Mouse (Mus musculus): ENCODE data around the gene Atp6v0c. TPM values are rescaled to one million over a fixed set of nuclear protein-coding genes. Genes with fewer than 3 reads are reported as not detected.

Atp6v0c gene
- polyA plus RNA-seq, 1 experiment from 2014 or later: 384 TPM

- H3K4me2 ChIP-seq (ENCODE audit: low read depth, low read length): peak within 1 kb of the TSS; percentile 93
- peak within 1 kb of the TSS; percentile 82 for H3K9ac ChIP-seq (replicated peaks; ENCODE audit: low read length)
- WGBS: 2% methylated on average over 47 of the region's 47 CpGs
- peak within 1 kb of the TSS; percentile 81 for H3K4me3 ChIP-seq (ENCODE audit: low read depth, low read length)
- peak; percentile 98 for DNase-seq (ENCODE audit: low spot score)
- no peaks in the 10 kb centered on the region for H3K9me3 ChIP-seq (replicated peaks; ENCODE audit: control insufficient read depth, low read length)
- ATAC-seq (replicated peaks; ENCODE audit: insufficient number of reproducible peaks, low FRiP score, low TSS enrichment, low read depth): peak; percentile 93
- H3K4me1 ChIP-seq (ENCODE audit: control insufficient read depth, insufficient read depth, low read length): no peaks in the 10 kb centered on the region
- H3K27ac ChIP-seq (replicated peaks; ENCODE audit: low read depth, low read length): peak within 1 kb of the TSS; percentile 56
- no peaks in the 10 kb centered on the region for H3K27me3 ChIP-seq (ENCODE audit: control insufficient read depth, insufficient read depth, low read length)
- no peaks in the 10 kb centered on the region; the same call in 1 of the 2 replicates for H3K36me3 ChIP-seq (replicated peaks; ENCODE audit: control insufficient read depth, insufficient read depth, low read depth, low read length)
Measured at GRCm38 (mm10) chr17:24163176-24163962, 6.1 kb downstream of the Atp6v0c start, which contains the start of gene Amdhd2. Amdhd2 (minus strand) TSS chr17:24163766.

GRCm38 (mm10) chr17:24162584-24163175, 6.8 kb downstream of the Atp6v0c start:
- Histone ChIP-seq H3K36me3 (replicated peaks; ENCODE audit: control insufficient read depth, insufficient read depth, low read depth, low read length) (no peaks in the 10 kb centered on the region; the same call in 1 of the 2 replicates), H3K9me3 (replicated peaks; ENCODE audit: control insufficient read depth, low read length) (no peaks in the 10 kb centered on the region), H3K4me1 (ENCODE audit: control insufficient read depth, insufficient read depth, low read length) (no peaks in the 10 kb centered on the region), H3K9ac (replicated peaks; ENCODE audit: low read length) (peak overlapping the region; percentile 82), H3K4me2 (ENCODE audit: low read depth, low read length) (peak overlapping the region; percentile 93), H3K4me3 (ENCODE audit: low read depth, low read length) (peak overlapping the region; percentile 81), H3K27ac (replicated peaks; ENCODE audit: low read depth, low read length) (no peak overlapping the region), H3K27me3 (ENCODE audit: control insufficient read depth, insufficient read depth, low read length) (no peaks in the 10 kb centered on the region)
- no peak for ATAC-seq (replicated peaks; ENCODE audit: insufficient number of reproducible peaks, low FRiP score, low TSS enrichment, low read depth)
- WGBS: 31% methylated on average over 17 of the region's 17 CpGs
- no peak for DNase-seq (ENCODE audit: low spot score)

- WGBS: 87% methylated on average over 5 of the region's 5 CpGs
Measured at GRCm38 (mm10) chr17:24161466-24161865, 8.0 kb downstream of the Atp6v0c start.

GRCm38 (mm10) chr17:24157526-24157925, 12.0 kb downstream of the Atp6v0c start:
- DNase-seq (ENCODE audit: low spot score): no peak
- H3K27ac ChIP-seq (replicated peaks; ENCODE audit: low read depth, low read length): no peak overlapping the region
- 95% methylated on average over 4 of the region's 4 CpGs for WGBS
- no peak for ATAC-seq (replicated peaks; ENCODE audit: insufficient number of reproducible peaks, low FRiP score, low TSS enrichment, low read depth)
- H3K9ac ChIP-seq (replicated peaks; ENCODE audit: low read length): no peak overlapping the region
- no peaks in the 10 kb centered on the region for H3K27me3 ChIP-seq (ENCODE audit: control insufficient read depth, insufficient read depth, low read length)
- H3K4me3 ChIP-seq (ENCODE audit: low read depth, low read length): no peak overlapping the region
- H3K36me3 ChIP-seq (replicated peaks; ENCODE audit: control insufficient read depth, insufficient read depth, low read depth, low read length): no peaks in the 10 kb centered on the region; the same call in none of the 2 replicates
- H3K4me2 ChIP-seq (ENCODE audit: low read depth, low read length): no peak overlapping the region
- no peaks in the 10 kb centered on the region for H3K9me3 ChIP-seq (replicated peaks; ENCODE audit: control insufficient read depth, low read length)
- no peaks in the 10 kb centered on the region for H3K4me1 ChIP-seq (ENCODE audit: control insufficient read depth, insufficient read depth, low read length)

More at GRCm38 (mm10) chr17:24161466-24161865, 8.0 kb downstream of the Atp6v0c start:
- DNase-seq (ENCODE audit: low spot score): no peak
- Histone ChIP-seq H3K9ac (replicated peaks; ENCODE audit: low read length) (no peak overlapping the region), H3K36me3 (replicated peaks; ENCODE audit: control insufficient read depth, insufficient read depth, low read depth, low read length) (no peaks in the 10 kb centered on the region; the same call in 1 of the 2 replicates), H3K4me1 (ENCODE audit: control insufficient read depth, insufficient read depth, low read length) (no peaks in the 10 kb centered on the region), H3K4me3 (ENCODE audit: low read depth, low read length) (no peak overlapping the region), H3K27me3 (ENCODE audit: control insufficient read depth, insufficient read depth, low read length) (no peaks in the 10 kb centered on the region), H3K27ac (replicated peaks; ENCODE audit: low read depth, low read length) (no peak overlapping the region), H3K9me3 (replicated peaks; ENCODE audit: control insufficient read depth, low read length) (no peaks in the 10 kb centered on the region), H3K4me2 (ENCODE audit: low read depth, low read length) (no peak overlapping the region)
- no peak for ATAC-seq (replicated peaks; ENCODE audit: insufficient number of reproducible peaks, low FRiP score, low TSS enrichment, low read depth)

GRCm38 (mm10) chr17:24157121-24157520, 12.4 kb downstream of the Atp6v0c start:
- no peak overlapping the region for H3K27ac ChIP-seq (replicated peaks; ENCODE audit: low read depth, low read length)
- H3K36me3 ChIP-seq (replicated peaks; ENCODE audit: control insufficient read depth, insufficient read depth, low read depth, low read length): no peaks in the 10 kb centered on the region; the same call in none of the 2 replicates
- H3K4me2 ChIP-seq (ENCODE audit: low read depth, low read length): no peak overlapping the region
- ATAC-seq (replicated peaks; ENCODE audit: insufficient number of reproducible peaks, low FRiP score, low TSS enrichment, low read depth) (no peak), DNase-seq (ENCODE audit: low spot score) (no peak)
- H3K27me3 ChIP-seq (ENCODE audit: control insufficient read depth, insufficient read depth, low read length): no peaks in the 10 kb centered on the region
- WGBS: 91% methylated on average over 6 of the region's 6 CpGs
- H3K9me3 ChIP-seq (replicated peaks; ENCODE audit: control insufficient read depth, low read length): no peaks in the 10 kb centered on the region
- no peaks in the 10 kb centered on the region for H3K4me1 ChIP-seq (ENCODE audit: control insufficient read depth, insufficient read depth, low read length)
- H3K4me3 ChIP-seq (ENCODE audit: low read depth, low read length): no peak overlapping the region
- H3K9ac ChIP-seq (replicated peaks; ENCODE audit: low read length): no peak overlapping the region

GRCm38 (mm10) chr17:24156394-24156793, 13.1 kb downstream of the Atp6v0c start:
- Histone ChIP-seq H3K9ac (replicated peaks; ENCODE audit: low read length) (no peak overlapping the region), H3K36me3 (replicated peaks; ENCODE audit: control insufficient read depth, insufficient read depth, low read depth, low read length) (no peaks in the 10 kb centered on the region; the same call in none of the 2 replicates), H3K4me2 (ENCODE audit: low read depth, low read length) (no peak overlapping the region), H3K27ac (replicated peaks; ENCODE audit: low read depth, low read length) (no peak overlapping the region), H3K27me3 (ENCODE audit: control insufficient read depth, insufficient read depth, low read length) (no peaks in the 10 kb centered on the region), H3K4me3 (ENCODE audit: low read depth, low read length) (no peak overlapping the region), H3K9me3 (replicated peaks; ENCODE audit: control insufficient read depth, low read length) (no peaks in the 10 kb centered on the region), H3K4me1 (ENCODE audit: control insufficient read depth, insufficient read depth, low read length) (no peaks in the 10 kb centered on the region)
- no peak for DNase-seq (ENCODE audit: low spot score)
- ATAC-seq (replicated peaks; ENCODE audit: insufficient number of reproducible peaks, low FRiP score, low TSS enrichment, low read depth): no peak
- 86% methylated on average over 3 of the region's 3 CpGs for WGBS

GRCm38 (mm10) chr17:24155742-24156141, 13.8 kb downstream of the Atp6v0c start:
- WGBS: 85% methylated on average over 9 of the region's 9 CpGs
- no peak for DNase-seq (ENCODE audit: low spot score)
- H3K4me2 ChIP-seq (ENCODE audit: low read depth, low read length): no peak overlapping the region
- no peak for ATAC-seq (replicated peaks; ENCODE audit: insufficient number of reproducible peaks, low FRiP score, low TSS enrichment, low read depth)
- H3K4me1 ChIP-seq (ENCODE audit: control insufficient read depth, insufficient read depth, low read length): no peaks in the 10 kb centered on the region
- no peaks in the 10 kb centered on the region for H3K27me3 ChIP-seq (ENCODE audit: control insufficient read depth, insufficient read depth, low read length)
- H3K36me3 ChIP-seq (replicated peaks; ENCODE audit: control insufficient read depth, insufficient read depth, low read depth, low read length): no peaks in the 10 kb centered on the region; the same call in none of the 2 replicates
- no peaks in the 10 kb centered on the region for H3K9me3 ChIP-seq (replicated peaks; ENCODE audit: control insufficient read depth, low read length)
- H3K9ac ChIP-seq (replicated peaks; ENCODE audit: low read length): no peak overlapping the region
- no peak overlapping the region for H3K4me3 ChIP-seq (ENCODE audit: low read depth, low read length)
- H3K27ac ChIP-seq (replicated peaks; ENCODE audit: low read depth, low read length): no peak overlapping the region

- DNase-seq (ENCODE audit: low spot score) (no peak), ATAC-seq (replicated peaks; ENCODE audit: insufficient number of reproducible peaks, low FRiP score, low TSS enrichment, low read depth) (no peak)
- 68% methylated on average over 3 of the region's 3 CpGs for WGBS
- H3K9me3 ChIP-seq (replicated peaks; ENCODE audit: control insufficient read depth, low read length): no peaks in the 10 kb centered on the region
- no peak overlapping the region for H3K27ac ChIP-seq (replicated peaks; ENCODE audit: low read depth, low read length)
- no peak overlapping the region for H3K4me3 ChIP-seq (ENCODE audit: low read depth, low read length)
- no peaks in the 10 kb centered on the region; the same call in none of the 2 replicates for H3K36me3 ChIP-seq (replicated peaks; ENCODE audit: control insufficient read depth, insufficient read depth, low read depth, low read length)
- H3K9ac ChIP-seq (replicated peaks; ENCODE audit: low read length): no peak overlapping the region
- no peak overlapping the region for H3K4me2 ChIP-seq (ENCODE audit: low read depth, low read length)
- H3K4me1 ChIP-seq (ENCODE audit: control insufficient read depth, insufficient read depth, low read length): no peaks in the 10 kb centered on the region
- no peaks in the 10 kb centered on the region for H3K27me3 ChIP-seq (ENCODE audit: control insufficient read depth, insufficient read depth, low read length)
Measured at GRCm38 (mm10) chr17:24154463-24154862, 15.0 kb downstream of the Atp6v0c start.

Measured in embryonic facial prominence, embryonic 11.5 days (tissue).